Mouse (Mus musculus): ENCODE data around the gene Tgfbr2.

GRCm38 (mm10) chr9:116214296-116214695 lies 39.1 kb upstream of the Tgfbr2 start:
- TF ChIP-seq NRF1 (IDR thresholded peaks at IDR 0.05; ENCODE audit: low read depth, low read length) (no peak), POLR2AphosphoS2 (IDR thresholded peaks at IDR 0.05; ENCODE audit: low read depth, low read length) (no peak), CTCF (conservative IDR thresholded peaks at IDR 0.05 in 1 of 2, IDR thresholded peaks at IDR 0.05 in 1 of 2; ENCODE audit: low read depth in 2 of 2, low read length in 2 of 2) (no peak), MAFK (IDR thresholded peaks at IDR 0.05; ENCODE audit: insufficient replicate concordance, low read length) (no peak), PAX5 (IDR thresholded peaks at IDR 0.05; ENCODE audit: low read length) (no peak), POLR2A (IDR thresholded peaks at IDR 0.05; ENCODE audit: low read depth, low read length) (no peak), EP300 (IDR thresholded peaks at IDR 0.05; ENCODE audit: low read length) (no peak), HCFC1 (IDR thresholded peaks at IDR 0.05; ENCODE audit: low read depth, low read length) (no peak), ZC3H11A (IDR thresholded peaks at IDR 0.05; ENCODE audit: low read depth, low read length) (no peak), MEF2A (IDR thresholded peaks at IDR 0.05; ENCODE audit: borderline replicate concordance, low read depth, low read length) (no peak), USF1 (IDR thresholded peaks at IDR 0.05; ENCODE audit: low read depth, low read length) (no peak), MXI1 (IDR thresholded peaks at IDR 0.05; ENCODE audit: low read depth, low read length) (no peak), SIN3A (IDR thresholded peaks at IDR 0.05; ENCODE audit: low read length) (no peak), ZMIZ1 (IDR thresholded peaks at IDR 0.05; ENCODE audit: low read depth, low read length) (no peak)

All from CH12.LX (cell line).